Mouse (Mus musculus) mouse embryonic stem cell (cell line): ENCODE data around the gene Trim39.
"Not testable (repeated sequence)": the region's sequence is repeated elsewhere in the genome, so short reads cannot be mapped to it uniquely, and the experiment has no call there.

Experiments
- in situ Hi-C, 2 experiments: fragments of 300-500 bp; cut with MboI; formaldehyde crosslinking; loops; 1 replicate in 1 of 2; 3 replicates in 1 of 2; pipeline ENCODE4 v1.14.3; 2019 to 2020; ENCODE audit warnings: low sequenced_read_pairs in 2 of 2, low pct_unique_long_range_greater_than_20kb in 1 of 2, mixed read lengths in 1 of 2; ENCODE audit not compliant: unreplicated experiment in 1 of 2

The Trim39 gene

DNA sequence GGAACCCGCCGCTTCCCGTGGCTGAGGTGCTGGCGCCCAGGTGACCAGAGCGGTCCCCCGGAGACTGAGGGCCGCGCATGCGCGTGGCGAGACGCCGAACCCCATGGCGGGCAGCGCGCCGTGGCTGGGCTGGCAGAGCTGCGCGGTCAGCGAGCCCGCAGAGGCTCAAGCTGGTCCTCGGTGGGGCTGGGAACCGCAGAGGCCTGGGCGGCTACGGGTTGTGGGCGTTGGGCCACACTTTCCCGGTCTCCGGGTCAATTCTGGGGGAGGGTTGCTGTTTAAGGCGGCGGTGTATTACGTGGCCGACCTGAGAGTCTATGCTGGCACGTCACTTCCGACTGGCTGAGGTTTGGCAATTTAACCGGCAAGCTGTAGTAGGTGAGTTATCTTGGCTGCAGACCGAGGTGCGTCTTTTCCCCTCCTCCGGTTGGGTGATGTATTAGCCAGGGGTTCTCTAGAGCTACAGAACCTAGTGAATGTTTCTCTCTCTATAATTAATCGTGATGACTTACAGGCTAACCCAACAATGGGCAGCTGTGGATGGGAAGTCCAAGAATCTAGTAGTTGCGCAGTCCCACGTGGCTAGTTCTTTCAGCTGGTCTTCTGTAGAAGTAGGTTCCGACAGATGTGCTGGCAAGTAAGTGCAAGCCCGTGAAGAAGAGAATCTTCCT is at the start of gene Trim39:
Trim39 (minus strand) TSS at position 662 of the 671 bp plus-strand sequence.
- in situ Hi-C loops = no loop called here

DNA sequence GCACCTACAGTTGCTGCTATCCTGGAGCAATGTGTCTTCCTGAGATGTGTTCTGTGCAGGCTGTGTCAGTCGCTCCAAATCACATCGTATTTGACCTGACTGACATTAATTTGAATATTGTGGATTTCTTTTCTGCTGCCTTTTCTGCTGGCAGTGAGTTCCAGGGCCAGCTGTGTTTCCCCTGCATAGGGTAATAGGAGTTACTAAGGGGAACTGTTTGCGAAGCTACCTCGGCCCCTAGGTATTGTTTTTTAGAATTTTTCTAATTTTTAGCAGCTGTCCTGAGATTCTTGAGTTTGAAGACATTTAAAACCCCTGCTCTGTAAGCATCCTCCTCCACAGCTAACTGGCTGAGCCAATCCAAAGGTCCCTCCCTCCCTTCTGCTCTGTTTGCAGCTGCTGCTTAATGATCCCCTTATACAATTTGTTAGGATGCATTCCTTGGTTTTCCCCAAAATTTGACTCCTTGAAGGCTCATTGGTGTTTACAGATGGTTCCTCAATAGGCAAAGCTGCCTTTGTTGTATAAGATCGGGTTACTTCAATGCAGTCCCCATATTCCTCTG is 43.7 kb upstream of the Trim39 start:
- in situ Hi-C loops = no loop called here

DNA sequence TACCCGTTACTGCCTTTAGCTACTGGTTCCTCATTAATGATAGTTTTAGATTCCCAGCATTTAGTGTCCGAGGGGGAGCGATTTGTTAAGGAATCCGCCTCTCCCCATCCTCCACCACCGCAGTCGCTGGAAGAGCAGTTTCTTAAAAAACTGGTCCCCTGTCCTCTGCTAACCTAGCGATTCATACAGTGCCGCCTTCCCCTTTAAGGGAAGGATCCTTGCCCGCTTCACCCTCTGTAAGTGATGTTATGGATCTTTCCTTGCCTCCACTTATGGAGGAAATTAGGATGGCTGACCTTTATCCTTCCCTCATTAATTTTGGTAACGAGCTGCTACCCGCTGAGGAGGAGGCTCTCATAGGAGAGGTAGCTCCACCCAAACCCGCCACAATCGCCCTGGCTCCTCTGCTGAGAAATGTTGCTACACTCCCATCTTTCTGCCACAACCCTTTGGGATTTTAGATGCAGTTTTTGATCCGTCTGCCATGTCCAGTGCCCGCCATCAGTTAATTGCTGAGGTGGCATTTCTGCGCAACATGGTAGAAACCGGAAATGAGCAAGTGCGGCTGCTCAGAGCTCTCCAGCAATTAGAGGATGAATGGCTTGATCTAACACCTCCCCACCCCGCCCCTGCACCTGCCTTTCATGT is 43.1 kb upstream of the Trim39 start:
- in situ Hi-C loops = no loop called here

DNA sequence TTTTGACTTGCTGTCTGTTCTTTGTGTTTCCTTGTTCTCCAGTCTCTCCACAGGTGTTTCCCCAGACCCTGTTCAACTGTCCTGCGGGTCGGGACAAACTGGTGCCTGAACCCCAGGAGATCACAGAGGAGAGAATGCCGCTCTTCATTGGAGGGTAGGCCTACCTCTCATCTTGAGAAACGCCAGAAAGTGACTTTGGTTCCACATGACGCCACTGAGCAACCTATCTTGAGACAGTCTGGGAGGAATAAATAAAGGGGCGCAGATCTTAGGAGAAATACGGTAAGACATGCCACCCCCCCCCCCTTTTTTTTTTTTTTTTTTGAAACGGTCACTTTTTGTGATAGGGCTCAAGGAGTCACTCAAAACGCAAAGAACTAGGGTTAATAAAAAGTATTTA is 42.5 kb upstream of the Trim39 start:
- in situ Hi-C loops = no loop called here

DNA sequence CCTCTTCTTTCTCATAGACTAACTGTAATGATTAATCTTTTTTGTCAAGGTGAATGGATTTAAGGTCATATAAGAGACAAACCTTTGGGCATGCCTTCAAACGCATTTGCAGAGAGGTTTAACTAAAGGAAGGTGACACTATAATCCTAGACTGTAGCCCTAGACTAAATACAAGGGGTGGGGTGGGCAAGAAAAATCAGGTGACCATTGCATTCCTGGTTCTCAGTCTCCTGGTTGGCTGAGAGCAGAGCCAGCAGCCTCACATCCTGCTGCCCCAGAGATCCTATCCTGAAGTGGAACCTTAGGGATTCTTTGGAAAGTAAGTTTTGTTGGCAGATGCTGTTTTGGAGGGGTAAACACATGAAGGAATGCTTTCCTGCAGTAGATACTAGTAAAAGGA is 37.2 kb upstream of the Trim39 start:
- in situ Hi-C loops = no loop called here

DNA sequence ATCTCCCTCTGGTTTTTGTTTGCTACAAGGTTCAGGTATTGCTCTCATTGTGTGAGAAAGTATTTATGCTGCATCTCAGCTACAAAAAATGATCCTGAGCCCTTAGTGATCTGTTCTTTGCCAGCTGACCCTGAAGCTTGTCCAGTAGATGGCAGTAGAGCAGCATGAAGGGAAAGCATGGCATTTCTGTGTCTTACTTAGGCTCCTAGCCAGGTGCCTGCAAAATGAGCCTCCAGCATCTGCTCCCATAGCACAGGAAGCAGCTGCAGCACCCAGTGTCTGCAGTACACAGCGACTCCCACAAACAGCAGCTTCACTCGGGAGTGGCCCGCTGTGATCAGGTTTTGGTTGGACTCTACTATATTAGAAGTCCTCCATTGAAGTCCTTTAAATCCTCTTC is 36.8 kb upstream of the Trim39 start:
- in situ Hi-C loops = not testable (repeated sequence)

DNA sequence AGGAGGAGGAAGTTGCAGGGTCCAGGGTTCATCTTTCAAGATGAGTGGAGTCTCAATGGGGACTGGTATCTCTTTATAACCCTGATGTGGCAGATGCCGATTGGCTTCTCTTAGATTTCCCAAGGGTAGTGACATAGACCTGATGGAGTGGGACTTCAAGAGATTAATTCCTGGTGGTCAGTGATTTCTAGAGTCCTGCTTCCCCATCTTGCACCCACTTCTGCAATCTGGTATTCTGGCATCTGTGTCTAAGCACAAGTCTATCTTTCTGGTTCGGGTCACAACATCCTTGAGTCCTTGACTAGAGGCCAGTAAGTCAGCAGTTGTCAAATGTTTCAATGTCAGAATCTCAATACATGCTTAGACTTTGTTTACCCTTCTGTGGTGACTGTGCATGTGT is 14.3 kb upstream of the Trim39 start, which contains the start of gene H2-M10.2:
H2-M10.2 (minus strand) TSS at position 101 of the 400 bp plus-strand sequence.
- in situ Hi-C loops = no loop called here

DNA sequence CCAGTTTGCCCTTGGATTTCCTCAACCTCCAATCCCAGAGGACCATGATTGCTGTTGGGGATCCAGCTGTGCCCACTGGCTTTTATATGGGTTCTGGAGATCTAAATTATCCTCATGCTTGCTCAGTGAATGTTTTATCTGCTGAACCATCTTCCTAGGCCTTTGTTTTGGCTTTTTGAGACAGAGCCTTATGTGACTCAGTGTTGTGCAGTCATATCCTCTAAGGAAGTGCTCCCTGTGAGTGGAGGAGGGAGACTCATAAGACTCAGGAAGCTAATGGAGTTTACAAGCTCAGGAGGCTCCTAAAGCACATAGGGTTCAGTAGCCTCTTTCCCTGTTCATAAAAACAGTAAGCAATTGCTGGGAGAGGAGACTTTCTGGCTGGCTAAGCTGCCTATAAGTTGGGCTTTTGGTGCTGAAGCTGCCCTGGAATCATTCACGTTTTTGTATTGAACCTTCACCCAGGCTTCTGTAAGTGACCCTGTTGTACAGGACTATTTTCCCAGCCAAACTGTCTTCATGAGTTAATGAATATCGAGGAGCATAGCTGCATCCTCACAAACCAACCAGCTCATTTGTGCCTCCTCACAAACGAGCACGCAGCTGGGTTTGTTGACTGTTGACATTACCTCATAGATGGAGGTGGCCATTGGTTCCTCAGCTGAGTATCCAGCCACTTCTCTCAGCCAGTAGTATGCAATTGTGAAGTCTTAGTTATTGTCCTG is 9.6 kb upstream of the Trim39 start:
- in situ Hi-C loops = no loop called here

DNA sequence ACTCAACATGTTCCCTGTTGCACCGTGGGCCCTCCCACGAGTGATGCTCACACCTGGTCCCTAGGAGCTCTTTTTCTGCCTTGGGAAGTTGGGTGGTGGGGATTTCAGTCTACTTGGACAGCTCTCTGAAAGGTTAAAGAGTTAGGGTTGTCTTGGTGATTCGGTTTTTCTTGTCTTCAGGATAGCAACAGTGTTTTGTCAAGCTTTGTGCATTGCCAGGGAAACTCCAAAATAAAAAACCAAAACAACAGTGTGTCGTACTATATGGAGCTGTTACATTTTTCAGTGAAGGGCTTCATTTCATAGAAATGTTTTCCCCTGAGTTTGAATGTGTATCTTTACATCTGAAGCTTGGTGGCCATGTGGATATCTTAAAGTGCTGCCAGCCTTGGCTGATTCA is 2.7 kb upstream of the Trim39 start:
- in situ Hi-C loops = no loop called here

DNA sequence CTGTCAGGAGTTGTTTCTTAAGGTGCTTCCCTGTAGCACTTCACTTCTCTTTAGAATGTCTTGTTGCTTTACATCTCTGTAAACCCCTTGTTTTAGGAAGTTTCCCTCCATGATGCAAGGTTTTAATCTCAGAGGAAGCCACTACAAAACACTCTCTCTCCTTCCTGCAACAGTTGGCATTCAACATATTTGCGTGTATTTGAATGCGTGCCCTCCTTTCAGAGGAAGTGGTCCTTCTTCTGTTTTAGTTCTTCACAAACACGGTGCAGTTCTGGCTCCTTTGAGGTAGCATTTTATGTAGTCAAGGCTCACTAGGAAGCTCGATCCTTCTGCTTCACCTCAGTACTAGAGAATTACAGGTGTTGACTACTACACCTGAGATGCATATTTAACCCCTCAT is 1.7 kb upstream of the Trim39 start:
- in situ Hi-C loops = no loop called here

DNA sequence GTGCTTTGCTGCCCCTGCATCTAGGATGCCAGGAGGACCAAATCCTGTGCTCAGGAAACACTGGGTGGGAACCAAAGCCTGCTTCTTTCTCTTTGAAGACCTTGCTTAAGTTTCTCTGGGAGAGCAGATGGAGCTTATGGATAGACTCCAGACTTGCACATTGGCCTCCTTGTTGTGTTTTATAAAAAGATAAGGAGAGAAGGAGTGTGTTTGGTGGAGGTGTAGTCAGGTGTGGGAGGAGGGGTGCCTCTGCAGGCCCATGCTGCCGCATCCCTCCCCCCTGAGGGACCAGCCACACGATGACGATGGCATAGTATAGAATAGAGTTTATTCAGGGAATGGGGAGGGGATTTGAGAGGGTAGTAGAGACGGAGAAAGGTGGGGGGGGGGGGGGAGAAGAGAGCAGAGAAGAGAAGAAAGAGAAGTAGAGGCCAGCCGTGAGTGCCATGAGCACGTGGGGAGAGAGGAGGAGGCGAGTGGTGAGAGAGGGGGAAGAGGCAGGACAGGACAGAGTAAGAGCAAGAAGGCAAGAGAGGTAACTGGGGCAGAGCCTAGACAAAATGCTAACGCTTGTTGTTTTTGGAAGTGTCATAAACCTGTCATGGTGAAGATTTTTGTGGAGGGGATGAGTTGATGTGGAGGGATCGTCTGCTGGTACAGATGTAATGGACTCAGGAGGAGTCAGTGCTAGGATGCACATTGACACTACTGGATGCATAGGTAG is 758 bp upstream of the Trim39 start:
- in situ Hi-C loops = no loop called here

DNA sequence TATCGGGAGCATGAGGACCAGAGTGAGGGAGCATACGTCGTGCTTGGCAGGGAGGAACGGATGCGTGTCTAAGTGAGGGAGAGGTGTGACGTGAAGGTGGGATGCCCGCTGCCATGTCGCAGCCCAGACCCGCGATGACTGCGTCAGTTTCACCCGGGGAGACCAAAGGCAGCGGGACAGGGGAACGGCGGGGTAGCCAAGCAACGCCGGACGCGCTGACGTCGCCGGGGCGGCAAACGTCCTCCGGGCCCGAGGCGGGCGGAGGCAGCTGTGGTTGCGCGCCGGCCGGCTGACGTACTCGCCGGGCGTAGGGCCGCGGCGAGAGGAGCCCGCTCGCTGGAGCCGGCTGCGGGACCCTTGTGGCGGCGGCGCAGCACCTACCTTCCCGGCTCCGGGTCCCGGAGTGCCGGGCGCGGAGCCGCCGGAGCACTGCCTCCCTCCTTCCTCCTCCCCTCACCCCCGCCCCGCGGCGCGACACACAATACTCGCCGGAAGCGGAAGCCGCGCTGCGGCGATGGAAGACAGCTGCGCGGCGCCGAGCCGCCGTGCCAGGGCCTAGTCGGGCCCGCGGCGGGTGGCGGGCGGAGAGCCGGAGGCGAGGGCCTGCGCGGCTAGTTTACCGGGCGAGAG is 976 bp downstream of the Trim39 start:
- in situ Hi-C loops = no loop called here

DNA sequence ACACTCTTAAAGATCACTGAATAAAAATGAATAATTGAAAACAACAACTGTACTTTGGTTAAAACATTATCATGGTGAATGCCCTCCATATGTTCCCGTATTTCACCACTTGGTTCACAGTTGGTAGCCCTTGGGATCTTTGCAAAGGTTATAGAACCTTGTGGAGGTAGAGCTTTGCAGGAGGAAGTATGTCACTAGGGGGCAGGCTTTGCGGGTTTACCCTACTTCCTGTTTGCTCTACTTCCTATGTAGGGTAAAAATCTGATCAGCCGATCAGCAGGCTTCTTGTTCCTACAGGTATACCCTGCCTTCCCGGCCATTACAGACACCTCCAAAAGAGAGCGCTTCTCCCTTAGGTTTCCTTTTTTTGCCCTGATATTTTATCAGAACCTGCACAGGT is 6.2 kb downstream of the Trim39 start:
- in situ Hi-C loops = no loop called here

DNA sequence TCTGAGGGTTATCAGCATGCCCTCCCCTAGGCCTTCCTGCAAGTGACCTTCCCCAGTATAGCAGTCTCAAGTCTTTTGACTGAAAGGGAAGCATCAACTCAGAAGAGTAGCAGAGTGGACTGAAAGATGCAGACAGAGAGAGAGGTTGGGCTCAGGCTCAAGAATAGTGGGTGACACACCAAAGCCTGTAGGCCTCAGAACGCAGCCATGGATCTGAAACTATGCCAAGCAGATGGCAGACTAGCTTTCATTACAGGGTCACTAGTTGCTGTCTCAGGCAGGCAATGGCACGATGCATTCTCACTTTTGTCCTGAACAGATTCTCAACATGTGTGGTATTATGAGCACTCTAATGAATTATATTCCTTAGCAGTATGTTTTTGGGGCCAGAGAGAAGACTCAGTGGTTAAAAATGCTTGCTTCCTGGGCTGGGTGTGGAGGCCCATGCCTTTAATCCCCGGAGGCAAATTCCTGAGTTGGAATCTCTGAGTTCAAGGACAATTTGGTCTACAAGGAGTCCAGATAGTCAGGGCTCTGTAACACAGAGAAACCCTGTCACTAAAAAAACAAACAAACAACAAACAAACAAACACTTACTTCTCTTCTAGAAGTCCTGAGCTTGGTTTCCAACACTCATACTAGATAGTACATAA is 7.6 kb downstream of the Trim39 start:
- in situ Hi-C loops = no loop called here

DNA sequence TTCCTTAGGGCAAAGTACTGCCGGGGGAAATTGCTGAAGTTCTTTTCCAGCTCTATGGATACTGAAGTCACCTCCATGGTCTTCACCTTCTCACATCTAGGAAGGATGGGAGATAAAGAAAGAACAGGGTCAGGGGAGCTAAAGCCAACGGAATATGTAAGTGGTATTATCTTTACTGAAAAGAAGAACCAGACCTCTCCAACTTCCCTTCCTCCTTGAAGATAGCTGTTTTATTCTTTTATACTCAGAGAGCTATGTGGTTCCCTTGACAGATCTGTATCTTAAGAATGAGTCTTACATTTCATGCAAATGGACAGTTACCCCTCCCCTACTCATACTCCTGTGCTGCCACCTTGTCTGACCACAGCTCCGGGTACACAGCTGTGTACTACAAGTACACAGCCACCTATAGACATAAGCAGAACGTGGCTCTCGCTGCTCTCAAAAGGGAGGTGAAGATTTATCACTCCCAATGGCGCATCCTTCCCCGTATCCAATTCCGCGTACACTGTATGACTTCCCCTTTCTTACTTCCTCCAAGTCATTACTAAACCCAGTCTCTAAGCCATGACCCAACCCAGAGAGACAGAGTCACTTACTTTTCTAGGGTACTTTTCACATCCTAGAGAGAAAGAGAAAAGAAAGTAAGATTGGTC is 10.4 kb downstream of the Trim39 start:
- in situ Hi-C loops = no loop called here

DNA sequence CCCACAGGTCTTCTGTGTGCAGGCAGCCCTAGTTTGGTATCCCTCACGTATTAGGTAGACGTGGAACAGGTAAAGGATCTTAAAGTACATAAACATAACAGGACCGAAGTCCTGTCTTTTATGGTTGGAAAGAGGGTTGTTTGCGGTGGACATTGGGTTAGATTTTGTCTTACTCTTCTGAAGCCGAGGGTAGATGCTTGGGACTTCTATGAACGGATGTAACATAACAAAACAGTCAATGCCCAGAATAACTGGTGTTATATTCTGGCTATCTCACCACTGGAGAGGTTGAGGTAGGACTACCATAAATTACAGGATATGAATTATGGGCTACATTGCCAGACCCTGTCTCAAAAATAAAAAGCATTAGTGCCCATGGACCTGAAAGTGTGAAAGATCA is 14.1 kb downstream of the Trim39 start, which contains the start of gene Rpp21:
Rpp21 (minus strand) TSS at position 101 of the 400 bp plus-strand sequence.
- in situ Hi-C loops = no loop called here

DNA sequence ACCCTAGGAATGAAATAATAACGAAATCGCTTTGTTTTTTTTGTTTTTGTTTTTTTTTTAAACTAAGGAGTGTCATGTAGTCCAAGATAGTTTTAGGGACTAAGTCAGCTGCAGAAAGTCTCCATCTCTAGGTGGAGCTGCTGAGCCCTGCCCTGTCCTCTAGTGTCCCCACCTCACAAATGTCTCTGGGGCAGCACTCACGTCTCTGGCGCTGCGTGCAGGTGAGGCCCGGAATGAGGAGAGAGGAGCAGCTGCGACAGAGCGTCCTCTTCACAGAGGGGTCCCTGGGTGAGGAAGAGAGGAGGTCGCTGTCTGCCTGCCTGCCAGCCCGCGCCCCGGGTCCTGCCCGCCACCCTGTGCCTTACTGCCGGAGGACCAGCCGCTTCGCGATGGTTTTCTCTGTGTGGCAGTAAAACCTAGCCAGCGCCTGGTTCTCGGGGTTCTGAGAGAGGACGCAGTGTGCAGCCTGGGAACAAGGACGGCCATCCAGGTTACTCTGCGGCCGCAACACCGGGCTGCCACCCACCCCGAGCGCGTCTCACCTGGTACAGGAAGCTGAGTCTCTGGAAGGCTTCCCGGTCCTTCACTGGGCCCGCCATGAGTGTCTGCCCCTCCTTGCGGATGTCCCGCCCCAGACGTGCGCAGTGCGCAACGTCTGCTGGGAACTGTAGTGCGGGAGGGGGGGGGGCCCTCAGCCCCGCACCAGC is 14.7 kb downstream of the Trim39 start:
- in situ Hi-C loops = no loop called here
